Mouse (Mus musculus) kidney, embryonic 15.5 days (tissue): Measurements from ENCODE around the gene Tmem116. TPM values are rescaled to one million over a fixed set of nuclear protein-coding genes. Genes with fewer than 3 reads are reported as not detected.

Experiments
- ATAC-seq: fragments of 200-750 bp; cut with Nextera tagmentation; replicated peaks from 2 replicates; pipeline ENCODE4 v1.8.0; 2017; ENCODE audit warnings: moderate TSS enrichment; ENCODE audit not compliant: low FRiP score
- H3K27ac ChIP-seq: fragments of 300-500 bp; sonication (generic); 2 replicates; pipeline ENCODE4 v1.5.1; 2015; ENCODE audit warnings: mild to moderate bottlenecking, inconsistent platforms
- H3K27me3 ChIP-seq: fragments of 300-500 bp; sonication (generic); 2 replicates; pipeline ENCODE4 v1.6.1; 2015; ENCODE audit warnings: inconsistent platforms
- H3K36me3 ChIP-seq: fragments of 300-500 bp; sonication (generic); 2 replicates; pipeline ENCODE4 v1.6.1; 2015; ENCODE audit warnings: inconsistent platforms
- H3K4me1 ChIP-seq: fragments of 300-500 bp; sonication (generic); 2 replicates; pipeline ENCODE4 v1.6.1; 2015; ENCODE audit warnings: inconsistent platforms
- H3K4me2 ChIP-seq: fragments of 300-500 bp; sonication (generic); 2 replicates; pipeline ENCODE4 v1.6.1; 2015; ENCODE audit warnings: moderate library complexity, mild to moderate bottlenecking, inconsistent platforms
- H3K4me3 ChIP-seq: fragments of 300-500 bp; sonication (generic); replicated peaks from 2 replicates; pipeline ENCODE4 v1.5.1; 2015; ENCODE audit warnings: mild to moderate bottlenecking, inconsistent platforms
- H3K9ac ChIP-seq: fragments of 300-500 bp; sonication (generic); 2 replicates; pipeline ENCODE4 v1.6.1; 2015; ENCODE audit warnings: mild to moderate bottlenecking, inconsistent platforms
- H3K9me3 ChIP-seq: fragments of 300-500 bp; sonication (generic); replicated peaks from 2 replicates; pipeline ENCODE4 v1.6.1; 2016; ENCODE audit warnings: inconsistent platforms
- WGBS: fragments of 180-500 bp; shearing (Covaris S2); methylation state at CpG from one replicate; pipeline ENCODE4 v1.1.7; 2015; ENCODE audit warnings: mixed read lengths; 5-methylcytosine and 5-hydroxymethylcytosine counted together
- polyA plus RNA-seq: library from polyadenylated mRNA; unstranded; fragments of >200 nt; fragmentation: Nextera tagmentation; extraction: Ambion mirVana; gene quantifications from 2 replicates; pipeline ENCODE4 v1.2.1, GENCODE M21; 2015

Tmem116 gene
- polyA plus RNA-seq, 1 experiment from 2014 or later = 6.7 TPM

DNA sequence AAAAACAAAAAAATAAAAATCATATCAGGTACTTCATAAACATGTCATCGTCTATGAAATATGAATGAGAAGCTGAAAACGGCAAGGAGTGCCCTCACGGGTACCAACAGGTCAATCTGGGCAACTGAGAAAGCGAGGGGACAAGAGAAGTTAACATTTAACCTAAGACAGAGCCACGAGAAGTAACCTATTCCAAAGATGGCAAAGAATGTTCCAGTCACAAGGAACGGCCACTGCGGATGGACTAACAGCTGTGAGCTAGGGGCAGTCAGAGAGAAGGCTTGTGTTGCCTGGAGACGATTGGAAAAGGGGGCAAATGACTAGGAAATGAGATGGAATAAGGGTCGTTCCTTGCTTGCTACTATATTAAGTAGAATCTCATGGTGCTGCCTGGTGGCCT, 1.2 kb upstream of the Tmem116 start:
- peak overlapping the region; percentile 97; the same call in 1 of the 2 replicates for H3K4me3 ChIP-seq
- H3K9ac ChIP-seq = no peak overlapping the region
- whole genome bisulfite sequencing = 68% methylated on average over 9 of the region's 9 CpGs
- ATAC-seq = no peak
- peaks cover 40% of the 10 kb centered on the region for H3K4me1 ChIP-seq
- H3K4me2 ChIP-seq = peak overlapping the region; percentile 74
- H3K27me3 ChIP-seq = no peaks in the 10 kb centered on the region
- no peaks in the 10 kb centered on the region for H3K9me3 ChIP-seq
- peaks cover 46% of the 10 kb centered on the region for H3K36me3 ChIP-seq
- 0 out of 2 replicates have a peak overlapping the region, but pooled peaks have one; percentile 14 for H3K27ac ChIP-seq

DNA sequence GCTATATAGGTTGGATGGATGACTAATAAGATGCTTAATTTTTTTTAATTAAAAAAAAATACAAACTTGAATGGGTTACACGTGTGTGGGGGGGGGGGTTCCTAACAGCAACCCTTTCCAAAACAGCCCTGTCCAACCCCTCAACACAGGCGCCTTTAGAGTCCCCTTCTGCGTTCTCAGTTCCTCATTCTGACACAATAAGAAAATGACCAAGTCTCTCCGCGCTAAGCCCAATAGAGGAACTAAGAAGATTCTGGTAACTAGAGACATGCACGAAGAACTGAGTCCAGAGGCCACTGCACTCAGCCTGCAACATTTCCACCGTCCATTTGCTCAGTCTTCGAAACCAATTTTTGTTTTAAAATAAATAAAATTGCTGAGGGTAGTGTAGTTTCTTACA, 490 bp upstream of the Tmem116 start:
- peak overlapping the region; percentile 91 for H3K9ac ChIP-seq
- H3K36me3 ChIP-seq = peaks cover 38% of the 10 kb centered on the region
- H3K4me1 ChIP-seq = peaks cover 40% of the 10 kb centered on the region
- peak overlapping the region; percentile 74 for H3K4me2 ChIP-seq
- WGBS = 24% methylated on average over 8 of the region's 8 CpGs
- peak overlapping the region; percentile 93 for H3K27ac ChIP-seq
- H3K9me3 ChIP-seq = no peaks in the 10 kb centered on the region
- peak overlapping the region; percentile 97 for H3K4me3 ChIP-seq
- no peaks in the 10 kb centered on the region for H3K27me3 ChIP-seq
- ATAC-seq = no peak

GRCm38 (mm10) chr5:121452026-121452869, 555 bp downstream of the Tmem116 start, which contains the start of gene Erp29:
TSS of gene Erp29 (minus strand) at chr5:121452506.
- H3K4me1 ChIP-seq = peaks cover 40% of the 10 kb centered on the region
- under 1% methylated on average over 92 of the region's 97 CpGs for WGBS

DNA sequence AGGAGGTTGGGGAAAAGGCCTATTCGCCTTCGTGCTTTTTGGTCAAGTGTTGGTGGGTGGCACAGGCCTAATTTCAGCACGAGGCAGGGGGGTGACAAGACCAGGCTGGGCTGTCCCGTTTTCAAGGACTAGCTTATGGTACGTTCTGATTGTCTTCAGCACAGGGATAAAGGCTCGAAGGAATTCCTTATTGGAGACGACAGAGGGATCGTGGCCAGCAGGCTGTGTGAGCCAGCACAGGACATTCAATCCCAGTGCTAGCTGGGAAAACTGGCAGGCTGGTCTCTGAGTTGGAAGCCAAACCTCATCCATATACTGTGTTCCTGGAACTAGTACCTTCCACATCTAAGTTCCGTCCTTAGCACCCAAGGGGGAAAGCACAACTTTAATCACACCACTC, 1.2 kb downstream of the Tmem116 start:
- Histone ChIP-seq H3K27ac (peak overlapping the region; percentile 95), H3K27me3 (no peaks in the 10 kb centered on the region), H3K4me2 (peak overlapping the region; percentile 74), H3K9me3 (no peaks in the 10 kb centered on the region), H3K36me3 (peaks cover 21% of the 10 kb centered on the region), H3K4me1 (peaks cover 40% of the 10 kb centered on the region), H3K4me3 (peak overlapping the region; percentile 97), H3K9ac (peak overlapping the region; percentile 82)
- peak; percentile 4; the same call in 1 of the 2 replicates for ATAC-seq
- WGBS = 6% methylated on average over 9 of the region's 9 CpGs

More at GRCm38 (mm10) chr5:121452026-121452869, 555 bp downstream of the Tmem116 start, which contains the start of gene Erp29:
- Histone ChIP-seq H3K27me3 (no peaks in the 10 kb centered on the region), H3K9ac (peak within 1 kb of the TSS; percentile 91), H3K27ac (peak within 1 kb of the TSS; percentile 95), H3K4me2 (peak within 1 kb of the TSS; percentile 74), H3K36me3 (peaks cover 28% of the 10 kb centered on the region), H3K4me3 (peak within 1 kb of the TSS; percentile 97), H3K9me3 (no peaks in the 10 kb centered on the region)
- ATAC-seq = peak; percentile 93

GRCm38 (mm10) chr5:121453743-121454502, 2.2 kb downstream of the Tmem116 start:
- peak overlapping the region; percentile 82; the same call in 1 of the 2 replicates for H3K9ac ChIP-seq
- peaks cover 11% of the 10 kb centered on the region for H3K36me3 ChIP-seq
- peak overlapping the region; percentile 74 for H3K4me2 ChIP-seq

GRCm38 (mm10) chr5:121454503-121454782, 2.8 kb downstream of the Tmem116 start:
- Histone ChIP-seq H3K4me2 (0 out of 2 replicates have a peak overlapping the region, but pooled peaks have one; percentile 4), H3K9ac (no peak overlapping the region), H3K27me3 (no peaks in the 10 kb centered on the region), H3K36me3 (peaks cover 6% of the 10 kb centered on the region), H3K4me1 (peaks cover 40% of the 10 kb centered on the region), H3K4me3 (no peak overlapping the region), H3K9me3 (no peaks in the 10 kb centered on the region), H3K27ac (peak overlapping the region; percentile 46; the same call in 1 of the 2 replicates)
- WGBS = 89% methylated on average over 3 of the region's 3 CpGs
- no peak for ATAC-seq

More at GRCm38 (mm10) chr5:121453743-121454502, 2.2 kb downstream of the Tmem116 start:
- no peaks in the 10 kb centered on the region for H3K27me3 ChIP-seq
- peaks cover 40% of the 10 kb centered on the region for H3K4me1 ChIP-seq
- no peak for ATAC-seq
- peak overlapping the region; percentile 95; the same call in 1 of the 2 replicates for H3K27ac ChIP-seq
- no peak overlapping the region for H3K4me3 ChIP-seq
- H3K9me3 ChIP-seq = no peaks in the 10 kb centered on the region
- WGBS = 82% methylated on average over 13 of the region's 13 CpGs

DNA sequence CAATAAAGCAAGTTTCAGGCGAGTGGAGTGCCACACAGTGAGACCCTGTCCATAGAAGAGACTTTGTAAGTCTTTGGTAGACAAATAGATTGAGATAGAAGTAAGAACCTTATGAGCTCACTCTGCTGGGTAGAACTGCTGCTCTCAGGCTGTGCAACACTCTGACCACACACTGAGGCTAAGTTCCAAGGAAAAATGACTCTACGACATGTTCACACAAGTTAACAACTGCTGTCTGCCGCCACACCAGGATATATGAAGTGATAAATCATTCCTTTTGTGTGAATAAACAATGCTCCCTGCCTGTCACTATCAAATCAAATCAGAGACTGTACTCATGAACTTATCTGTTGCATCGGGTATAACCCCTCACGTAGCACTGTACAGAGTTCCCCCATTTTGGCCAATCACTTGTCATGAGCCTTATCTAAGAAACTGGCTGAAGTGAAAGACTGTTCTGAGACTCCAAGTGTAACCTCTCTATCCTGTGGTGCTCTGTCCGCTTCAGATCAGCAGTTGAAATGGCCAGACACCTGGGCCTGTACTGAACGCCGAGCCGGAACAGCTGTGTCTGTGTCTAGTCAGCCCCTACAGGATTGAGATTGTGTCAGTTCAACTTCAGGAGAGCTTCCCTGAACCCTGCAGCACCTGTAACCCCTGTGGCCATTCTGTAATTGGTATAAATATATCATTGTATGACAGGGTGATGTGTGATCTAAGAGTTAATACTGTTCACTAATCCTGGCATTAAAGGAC, 4.0 kb downstream of the Tmem116 start:
- Histone ChIP-seq H3K9ac (no peak overlapping the region), H3K36me3 (no peaks in the 10 kb centered on the region), H3K27ac (no peak overlapping the region), H3K4me2 (no peak overlapping the region), H3K4me1 (peaks cover 30% of the 10 kb centered on the region), H3K27me3 (no peaks in the 10 kb centered on the region), H3K4me3 (no peak overlapping the region), H3K9me3 (no peaks in the 10 kb centered on the region)
- WGBS = 65% methylated on average over 9 of the region's 9 CpGs
- ATAC-seq = no peak

DNA sequence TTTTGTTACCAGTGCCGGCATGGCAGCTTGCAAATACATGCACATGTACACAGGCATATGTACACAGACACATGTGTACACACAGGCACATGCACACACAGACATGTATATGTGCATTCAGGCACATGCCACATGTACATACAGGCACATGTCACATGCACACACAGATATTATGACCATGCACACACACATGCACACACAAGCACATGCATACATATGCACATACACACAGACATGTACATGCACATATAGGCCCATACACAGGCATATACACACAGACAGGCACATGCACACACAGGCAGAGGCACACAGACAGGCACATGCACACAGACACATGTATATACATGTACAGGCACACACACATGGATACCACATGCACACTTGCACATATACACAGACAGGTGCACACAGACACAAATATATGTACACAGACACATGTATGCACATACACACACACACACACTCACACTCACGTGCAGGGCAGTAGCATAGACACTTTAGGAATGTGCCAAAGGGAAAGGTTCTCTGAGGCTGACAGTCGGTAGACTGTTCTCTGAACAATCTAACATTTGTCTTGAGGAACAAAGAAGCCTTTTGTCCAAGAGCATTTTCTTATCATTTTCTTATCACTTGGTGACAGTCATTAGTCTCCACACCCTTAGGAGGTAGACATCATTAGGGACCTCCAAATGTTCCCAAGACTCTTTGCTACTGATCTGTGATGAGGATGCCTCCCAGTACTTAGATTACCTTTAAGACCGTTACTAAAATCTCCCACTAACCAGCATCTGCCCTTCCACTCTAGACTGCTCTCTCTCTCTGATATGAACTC, 9.9 kb downstream of the Tmem116 start:
- Histone ChIP-seq H3K27me3 (no peaks in the 10 kb centered on the region), H3K9ac (no peak overlapping the region), H3K27ac (no peak overlapping the region), H3K4me3 (no peak overlapping the region), H3K4me1 (peaks cover 6% of the 10 kb centered on the region; the same call in 1 of the 2 replicates), H3K4me2 (no peak overlapping the region), H3K36me3 (no peaks in the 10 kb centered on the region), H3K9me3 (no peaks in the 10 kb centered on the region)
- 66% methylated on average over 4 of the region's 4 CpGs for WGBS
- no peak for ATAC-seq

GRCm38 (mm10) chr5:121462171-121462502, 10.4 kb downstream of the Tmem116 start:
- Histone ChIP-seq H3K9ac (no peak overlapping the region), H3K9me3 (no peaks in the 10 kb centered on the region), H3K27me3 (no peaks in the 10 kb centered on the region), H3K4me2 (no peak overlapping the region), H3K4me1 (peaks cover 6% of the 10 kb centered on the region; the same call in 1 of the 2 replicates), H3K27ac (no peak overlapping the region), H3K4me3 (no peak overlapping the region), H3K36me3 (no peaks in the 10 kb centered on the region)
- 37% methylated on average over 1 of the region's 1 CpGs for WGBS
- no peak for ATAC-seq

- peak overlapping the region; percentile 68 for H3K27ac ChIP-seq
- H3K4me2 ChIP-seq = 0 out of 2 replicates have a peak overlapping the region, but pooled peaks have one; percentile 4
- 47% methylated on average over 5 of the region's 5 CpGs for WGBS
Observed at GRCm38 (mm10) chr5:121462967-121463366, 11.3 kb downstream of the Tmem116 start.

More at GRCm38 (mm10) chr5:121462967-121463366, 11.3 kb downstream of the Tmem116 start:
- no peaks in the 10 kb centered on the region for H3K27me3 ChIP-seq
- no peak overlapping the region for H3K4me3 ChIP-seq
- H3K36me3 ChIP-seq = no peaks in the 10 kb centered on the region
- no peaks in the 10 kb centered on the region for H3K9me3 ChIP-seq
- peaks cover 6% of the 10 kb centered on the region; the same call in 1 of the 2 replicates for H3K4me1 ChIP-seq
- no peak overlapping the region for H3K9ac ChIP-seq
- 0 out of 2 replicates have a peak, but pooled peaks have one; percentile 64 for ATAC-seq
